Mouse (Mus musculus) MEL-GATA-1-ER (cell line): ENCODE measurements around the gene Camta1.

Experiments
- DNase-seq: peaks from one replicate; pipeline ENCODE4 v3.0.0-alpha.2; 2012; ENCODE audit warnings: low read depth; ENCODE audit errors: extremely low read depth

Gene Camta1

GRCm38 (mm10) chr4:151160932-151161331 lies 700.7 kb downstream of the Camta1 start:
- DNase-seq, result no peak

GRCm38 (mm10) chr4:151160476-151160875 lies 701.2 kb downstream of the Camta1 start:
- no peak for DNase-seq

GRCm38 (mm10) chr4:151158250-151158649 lies 703.4 kb downstream of the Camta1 start:
- no peak for DNase-seq

GRCm38 (mm10) chr4:151156904-151157303 lies 704.8 kb downstream of the Camta1 start:
- no peak for DNase-seq

GRCm38 (mm10) chr4:151155587-151155986 lies 706.1 kb downstream of the Camta1 start:
- no peak for DNase-seq

DNA sequence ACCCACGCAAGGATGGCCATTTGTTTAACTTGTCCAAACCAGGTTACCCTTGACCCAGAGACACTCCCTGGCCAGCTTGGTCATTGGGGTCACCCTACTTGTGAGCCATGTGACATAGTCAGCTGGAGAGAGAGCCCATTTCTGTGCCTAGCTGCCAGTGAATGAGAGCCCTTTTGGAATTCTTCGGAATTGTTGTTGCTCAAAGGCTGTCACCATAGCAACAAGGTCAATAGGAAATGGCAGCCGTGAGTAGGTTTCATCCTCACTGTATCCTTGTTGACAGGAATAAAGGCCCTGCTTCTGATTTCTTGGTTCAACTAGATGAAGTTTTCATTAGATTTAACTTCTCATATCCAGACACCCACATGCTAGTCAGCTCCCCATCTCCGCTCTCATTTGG lies 707.4 kb downstream of the Camta1 start:
- no peak for DNase-seq

DNA sequence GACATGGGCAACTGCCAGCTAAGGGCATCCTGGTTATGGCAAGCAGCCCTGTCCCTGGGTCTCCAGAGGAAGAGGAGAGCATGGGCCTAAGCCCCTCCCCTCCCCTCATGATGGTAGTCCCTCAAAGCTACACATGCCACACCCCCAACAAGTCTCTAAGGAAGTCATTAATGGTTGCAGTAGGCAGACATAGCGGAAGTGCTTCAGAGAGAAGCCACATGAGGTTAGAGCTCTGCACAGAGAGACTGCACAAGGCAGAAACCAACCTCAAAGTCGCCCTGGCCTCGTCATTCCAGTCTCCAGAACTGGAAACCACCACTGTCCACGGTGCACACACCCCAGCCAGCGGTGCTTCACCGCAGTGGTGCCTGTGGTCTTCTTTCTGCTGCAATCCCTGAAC lies 709.7 kb downstream of the Camta1 start:
- no peak for DNase-seq

DNA sequence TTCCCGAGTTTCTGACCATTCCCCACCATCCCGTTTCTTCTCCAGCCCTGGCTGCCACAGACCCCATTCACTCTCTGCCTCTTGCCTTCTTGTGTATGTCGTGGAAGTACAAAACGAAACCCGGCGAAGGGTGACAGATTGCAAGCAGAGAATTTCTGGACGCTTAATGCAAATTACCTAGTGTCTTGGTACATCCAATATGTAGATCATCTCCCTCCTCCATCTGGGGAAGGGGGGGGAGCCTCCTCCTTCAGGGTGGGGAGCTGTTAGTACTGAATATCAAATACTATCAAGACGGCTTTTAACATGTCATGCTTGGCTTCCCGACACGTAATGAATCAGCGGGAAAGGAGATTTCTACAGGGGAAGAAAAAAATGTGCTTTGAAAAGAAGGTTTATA lies 710.8 kb downstream of the Camta1 start:
- DNase-seq, result no peak

- DNase-seq, result no peak
Measured at GRCm38 (mm10) chr4:151150115-151150514, 711.6 kb downstream of the Camta1 start.

DNA sequence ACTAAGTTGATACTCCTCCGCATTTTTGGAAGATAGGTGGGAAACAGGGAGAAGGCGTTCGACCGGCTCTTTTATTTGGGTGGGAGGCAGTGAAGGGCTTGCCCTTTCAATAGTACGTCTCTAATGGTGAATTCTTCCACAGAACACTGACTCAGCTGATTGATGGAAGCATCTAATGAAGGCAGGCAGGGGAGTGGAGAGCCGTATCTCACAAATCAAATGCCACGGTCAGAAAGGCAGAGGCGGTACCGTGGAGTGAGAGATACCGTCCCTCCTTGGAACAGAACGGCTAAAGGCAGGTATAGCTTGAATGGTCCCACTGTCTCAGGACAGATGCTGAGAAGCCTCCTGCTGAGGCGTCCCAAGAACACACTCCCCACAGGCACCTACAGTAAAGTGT lies 714.1 kb downstream of the Camta1 start:
- DNase-seq, result no peak

- no peak for DNase-seq
Measured at GRCm38 (mm10) chr4:151144121-151144520, 717.6 kb downstream of the Camta1 start.

DNA sequence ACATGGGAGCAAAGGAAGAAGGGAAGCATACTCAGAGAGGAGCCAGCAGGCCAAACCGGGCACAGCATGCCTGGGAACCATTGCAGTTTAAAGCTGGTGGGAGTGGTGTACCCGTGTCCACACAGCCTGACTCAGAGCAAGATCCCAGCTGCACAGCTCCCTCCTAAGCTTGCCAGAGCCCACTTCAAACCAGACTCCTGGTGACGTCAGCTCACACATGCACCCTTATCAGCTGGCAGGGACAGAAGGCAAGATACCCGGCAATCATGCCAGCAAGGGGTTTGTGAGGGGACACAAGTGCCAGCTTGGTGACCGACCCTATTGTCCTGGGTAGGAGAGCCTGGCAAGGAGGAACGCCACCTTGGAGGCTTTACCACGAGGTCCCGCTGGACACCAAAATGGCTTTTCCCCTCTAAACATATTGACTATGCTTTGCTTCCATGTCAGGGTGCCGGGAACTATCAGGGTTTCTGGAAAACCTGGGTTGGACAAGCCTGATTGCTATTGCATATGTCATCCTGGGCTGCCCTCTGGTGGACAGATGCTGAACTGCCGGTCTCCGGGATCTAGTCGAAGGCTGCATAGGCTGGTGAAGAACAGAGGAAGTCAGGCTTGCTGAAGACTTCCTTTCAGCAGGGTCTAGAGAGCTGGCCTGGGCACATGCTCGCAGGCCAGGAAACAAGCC lies 720.3 kb downstream of the Camta1 start:
- DNase-seq, result no peak

DNA sequence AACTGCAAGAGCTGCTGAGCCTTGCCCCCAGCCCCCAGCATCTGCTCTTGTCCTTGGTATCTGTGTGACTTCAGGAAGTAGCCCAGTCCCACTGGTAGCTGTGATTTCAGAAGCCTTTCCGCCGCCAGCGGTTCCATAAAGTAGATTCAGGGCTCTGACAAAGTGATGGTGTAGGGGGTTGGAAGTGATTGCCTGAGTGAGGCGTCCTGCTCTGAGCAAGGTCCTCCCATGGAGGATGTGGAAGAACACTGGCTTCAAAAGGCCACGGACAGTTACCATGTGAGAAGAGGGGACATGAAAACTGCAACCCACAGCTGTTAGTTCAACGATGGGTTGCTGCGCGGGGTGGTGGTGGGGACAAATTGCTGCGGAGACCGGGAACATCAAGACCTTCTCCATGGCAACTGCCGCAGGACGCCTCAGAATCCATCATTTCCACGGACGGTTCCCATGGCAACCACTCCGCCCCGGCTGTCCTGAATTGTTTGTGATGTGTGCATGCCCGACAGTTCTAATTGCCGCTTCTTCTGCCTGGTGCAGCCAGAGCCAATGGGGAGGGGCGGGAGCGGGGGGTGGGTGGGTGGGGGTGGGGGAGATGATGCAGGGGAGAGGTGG lies 721.2 kb downstream of the Camta1 start:
- no peak for DNase-seq

GRCm38 (mm10) chr4:151139053-151139840 lies 722.4 kb downstream of the Camta1 start:
- DNase-seq, result no peak

GRCm38 (mm10) chr4:151138586-151138985 lies 723.1 kb downstream of the Camta1 start:
- DNase-seq, result no peak

GRCm38 (mm10) chr4:151138135-151138534 lies 723.5 kb downstream of the Camta1 start:
- DNase-seq, result no peak

DNA sequence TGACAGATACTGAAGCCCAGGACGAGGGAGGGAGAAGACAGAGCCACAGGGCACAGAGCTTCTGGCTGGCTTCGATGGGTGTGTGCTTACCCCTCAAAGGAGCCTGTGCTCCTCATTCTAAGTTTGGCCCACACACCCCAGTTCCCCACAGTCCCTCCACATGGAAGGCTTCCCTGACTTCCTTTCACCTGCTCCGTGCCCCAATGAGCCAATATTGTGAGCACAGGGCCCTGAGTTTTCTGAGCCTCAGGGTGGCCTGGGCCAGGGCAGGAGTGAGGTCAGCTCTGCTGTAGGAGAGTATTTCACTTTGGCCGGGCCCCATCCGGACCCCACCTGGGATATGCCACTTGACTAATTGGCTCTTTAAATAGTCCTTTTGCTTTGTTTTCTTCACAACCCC lies 724.0 kb downstream of the Camta1 start:
- no peak for DNase-seq

DNA sequence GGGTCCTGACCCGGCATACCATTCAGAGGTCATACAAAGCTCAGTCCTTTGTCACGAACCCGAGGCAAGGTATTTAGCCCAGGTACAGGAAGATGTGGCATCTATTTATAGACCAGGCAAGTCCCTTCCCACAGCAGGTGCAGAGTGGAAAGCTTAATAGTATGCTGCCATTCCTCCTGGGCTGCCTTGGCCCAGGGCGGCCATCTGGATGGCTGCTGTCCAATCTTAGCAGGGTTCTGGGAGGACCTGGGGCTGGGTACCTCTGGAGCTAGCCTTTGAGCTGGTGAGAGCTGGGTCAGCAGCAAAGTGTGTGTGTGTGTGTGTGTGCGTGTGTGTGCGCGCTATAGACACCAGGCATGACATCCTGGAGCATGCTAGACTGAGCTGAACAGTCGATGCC lies 726.2 kb downstream of the Camta1 start:
- DNase-seq, result no peak

- DNase-seq, result no peak
Measured at GRCm38 (mm10) chr4:151133760-151134159, 727.9 kb downstream of the Camta1 start.

- DNase-seq, result no peak
Measured at GRCm38 (mm10) chr4:151132493-151132892, 729.2 kb downstream of the Camta1 start.

DNA sequence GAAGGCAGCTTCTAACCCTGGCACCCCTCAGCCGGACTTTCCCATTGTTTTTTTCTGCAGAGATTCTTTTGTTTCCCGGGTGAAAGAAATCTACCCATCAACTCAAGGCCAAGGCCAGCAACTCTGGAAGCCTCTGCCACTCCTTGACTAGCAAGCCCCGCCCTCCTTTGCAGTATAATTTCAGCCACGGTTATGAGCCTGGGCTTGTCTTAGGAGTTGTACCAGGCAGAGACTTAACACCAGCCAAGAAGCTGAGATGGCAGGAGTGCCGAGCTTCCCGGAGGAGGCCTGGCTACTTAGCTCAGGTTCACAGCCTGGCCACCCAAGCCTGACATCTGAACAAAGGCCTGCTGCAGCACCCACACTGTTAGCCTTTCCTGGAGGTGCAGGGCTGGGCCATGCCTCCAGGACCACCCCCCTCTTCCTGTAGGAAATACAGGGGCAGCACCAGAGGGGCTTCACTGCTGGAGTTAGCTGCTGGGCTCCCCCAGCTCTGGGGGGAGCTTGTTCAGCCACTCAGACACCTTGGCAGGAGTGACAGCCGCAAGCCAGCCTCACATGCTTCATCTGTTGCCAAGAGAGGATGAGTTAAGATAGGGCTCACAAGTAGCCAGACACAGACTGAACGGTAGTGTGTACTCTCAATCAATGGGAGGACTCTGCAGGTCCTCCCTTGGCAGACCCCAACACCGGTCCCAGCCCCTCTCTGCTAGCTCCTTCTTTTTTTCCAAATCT lies 730.8 kb downstream of the Camta1 start:
- no peak for DNase-seq
